Mouse (Mus musculus): Measurements from ENCODE around the gene Tlk2. TPM values are rescaled to one million over a fixed set of nuclear protein-coding genes. Genes with fewer than 3 reads are reported as not detected.
"Not testable (repeated sequence)": the region's sequence is repeated elsewhere in the genome, so short reads cannot be mapped to it uniquely, and the experiment has no call there.

Gene Tlk2
- 17.5 and 18.8 TPM in 2 replicates for polyA plus RNA-seq (2015; fragmentation: Nextera tagmentation; extraction: Ambion mirVana)

GRCm38 (mm10) chr11:105178516-105178915 lies at the start of gene Tlk2:
Gene Tlk2, plus strand, starts transcription at chr11:105178807.
- no peak for DNase-seq (ENCODE audit: low spot score)
- no peaks in the 10 kb centered on the region for H3K27me3 ChIP-seq (ENCODE audit: insufficient read depth, low read length)
- no peak for TF ChIP-seq CTCF (IDR thresholded peaks at IDR 0.05; ENCODE audit: low read depth)
- no peak within 1 kb of the TSS for H3K9ac ChIP-seq (ENCODE audit: low read depth, low read length)
- peak within 1 kb of the TSS; percentile 96 for H3K4me3 ChIP-seq (replicated peaks; ENCODE audit: low read depth, low read length)
- H3K4me1 ChIP-seq (replicated peaks; ENCODE audit: insufficient read depth, low read length) = peaks cover 9% of the 10 kb centered on the region
- H3K36me3 ChIP-seq (ENCODE audit: insufficient read depth, low read length) = no peaks in the 10 kb centered on the region
- no peaks in the 10 kb centered on the region for H3K9me3 ChIP-seq (replicated peaks; ENCODE audit: low read length)
- 35% methylated on average over 2 of the region's 2 CpGs for WGBS
- ATAC-seq (replicated peaks; ENCODE audit: low FRiP score, low read depth) = no peak
- peak within 1 kb of the TSS; percentile 90 for H3K4me2 ChIP-seq (ENCODE audit: low read length)
- H3K27ac ChIP-seq = peak within 1 kb of the TSS; percentile 98; the same call in 1 of the 2 replicates

GRCm38 (mm10) chr11:105135692-105136091 lies 42.9 kb upstream of the Tlk2 start:
- H3K4me2 ChIP-seq (ENCODE audit: low read length) = no peak overlapping the region
- TF ChIP-seq CTCF (IDR thresholded peaks at IDR 0.05; ENCODE audit: low read depth) = no peak
- H3K4me3 ChIP-seq (replicated peaks; ENCODE audit: low read depth, low read length) = no peak overlapping the region
- no peaks in the 10 kb centered on the region for H3K27me3 ChIP-seq (ENCODE audit: insufficient read depth, low read length)
- peaks cover 60% of the 10 kb centered on the region; the same call in 1 of the 2 replicates for H3K36me3 ChIP-seq (ENCODE audit: insufficient read depth, low read length)
- no peak for DNase-seq (ENCODE audit: low spot score)
- no peak overlapping the region for H3K9ac ChIP-seq (ENCODE audit: low read depth, low read length)
- H3K4me1 ChIP-seq (replicated peaks; ENCODE audit: insufficient read depth, low read length) = no peaks in the 10 kb centered on the region
- H3K9me3 ChIP-seq (replicated peaks; ENCODE audit: low read length) = no peaks in the 10 kb centered on the region
- no peak for ATAC-seq (replicated peaks; ENCODE audit: low FRiP score, low read depth)
- no peak overlapping the region for H3K27ac ChIP-seq
- WGBS = 90% methylated on average over 7 of the region's 7 CpGs

- not testable (repeated sequence) for H3K4me2 ChIP-seq (ENCODE audit: low read length); H3K4me3 ChIP-seq (replicated peaks; ENCODE audit: low read depth, low read length); ATAC-seq (replicated peaks; ENCODE audit: low FRiP score, low read depth); H3K27me3 ChIP-seq (ENCODE audit: insufficient read depth, low read length); H3K4me1 ChIP-seq (replicated peaks; ENCODE audit: insufficient read depth, low read length); H3K27ac ChIP-seq; DNase-seq (ENCODE audit: low spot score); H3K9me3 ChIP-seq (replicated peaks; ENCODE audit: low read length); H3K9ac ChIP-seq (ENCODE audit: low read depth, low read length)
- 89% methylated on average over 2 of the region's 2 CpGs for WGBS
- H3K36me3 ChIP-seq (ENCODE audit: insufficient read depth, low read length) = peaks cover 64% of the 10 kb centered on the region; the same call in 1 of the 2 replicates
These were observed 41.4 kb upstream of the Tlk2 start for GRCm38 (mm10) chr11:105137255-105137654.

- not testable (repeated sequence) for ATAC-seq (replicated peaks; ENCODE audit: low FRiP score, low read depth); H3K4me1 ChIP-seq (replicated peaks; ENCODE audit: insufficient read depth, low read length); H3K27me3 ChIP-seq (ENCODE audit: insufficient read depth, low read length); DNase-seq (ENCODE audit: low spot score); H3K4me3 ChIP-seq (replicated peaks; ENCODE audit: low read depth, low read length); H3K9ac ChIP-seq (ENCODE audit: low read depth, low read length); H3K27ac ChIP-seq; H3K9me3 ChIP-seq (replicated peaks; ENCODE audit: low read length); H3K4me2 ChIP-seq (ENCODE audit: low read length)
- WGBS = 91% methylated on average over 7 of the region's 8 CpGs
- peaks cover 42% of the 10 kb centered on the region; the same call in 1 of the 2 replicates for H3K36me3 ChIP-seq (ENCODE audit: insufficient read depth, low read length)
These were observed 38.1 kb upstream of the Tlk2 start for GRCm38 (mm10) chr11:105140512-105140911.

- Histone ChIP-seq H3K36me3 (ENCODE audit: insufficient read depth, low read length) (peaks cover 38% of the 10 kb centered on the region; the same call in 1 of the 2 replicates), H3K9me3 (replicated peaks; ENCODE audit: low read length) (no peaks in the 10 kb centered on the region), H3K4me2 (ENCODE audit: low read length) (no peak overlapping the region), H3K4me1 (replicated peaks; ENCODE audit: insufficient read depth, low read length) (no peaks in the 10 kb centered on the region), H3K27ac (no peak overlapping the region), H3K4me3 (replicated peaks; ENCODE audit: low read depth, low read length) (no peak overlapping the region), H3K27me3 (ENCODE audit: insufficient read depth, low read length) (no peaks in the 10 kb centered on the region), H3K9ac (ENCODE audit: low read depth, low read length) (no peak overlapping the region)
- WGBS = 60% methylated on average over 5 of the region's 5 CpGs
- DNase-seq (ENCODE audit: low spot score) = peak; percentile 59
- 0 out of 2 replicates have a peak, but pooled peaks have one; percentile 29 for ATAC-seq (replicated peaks; ENCODE audit: low FRiP score, low read depth)
- no peak for TF ChIP-seq CTCF (IDR thresholded peaks at IDR 0.05; ENCODE audit: low read depth)
These were observed 37.5 kb upstream of the Tlk2 start for GRCm38 (mm10) chr11:105141115-105141514.

GRCm38 (mm10) chr11:105143564-105143963 lies 35.0 kb upstream of the Tlk2 start:
- no peak overlapping the region for H3K4me2 ChIP-seq (ENCODE audit: low read length)
- no peaks in the 10 kb centered on the region for H3K9me3 ChIP-seq (replicated peaks; ENCODE audit: low read length)
- DNase-seq (ENCODE audit: low spot score) (no peak), ATAC-seq (replicated peaks; ENCODE audit: low FRiP score, low read depth) (no peak)
- no peak overlapping the region for H3K9ac ChIP-seq (ENCODE audit: low read depth, low read length)
- no peak overlapping the region for H3K4me3 ChIP-seq (replicated peaks; ENCODE audit: low read depth, low read length)
- no peak for TF ChIP-seq CTCF (IDR thresholded peaks at IDR 0.05; ENCODE audit: low read depth)
- H3K36me3 ChIP-seq (ENCODE audit: insufficient read depth, low read length) = peaks cover 19% of the 10 kb centered on the region; the same call in 1 of the 2 replicates
- H3K4me1 ChIP-seq (replicated peaks; ENCODE audit: insufficient read depth, low read length) = no peaks in the 10 kb centered on the region
- no peaks in the 10 kb centered on the region for H3K27me3 ChIP-seq (ENCODE audit: insufficient read depth, low read length)
- H3K27ac ChIP-seq = no peak overlapping the region

GRCm38 (mm10) chr11:105144084-105144483 lies 34.5 kb upstream of the Tlk2 start:
- H3K36me3 ChIP-seq (ENCODE audit: insufficient read depth, low read length) = peaks cover 15% of the 10 kb centered on the region; the same call in 1 of the 2 replicates
- no peak for TF ChIP-seq CTCF (IDR thresholded peaks at IDR 0.05; ENCODE audit: low read depth)
- DNase-seq (ENCODE audit: low spot score) (no peak), ATAC-seq (replicated peaks; ENCODE audit: low FRiP score, low read depth) (no peak)
- whole genome bisulfite sequencing = 87% methylated on average over 3 of the region's 3 CpGs
- H3K27ac ChIP-seq = no peak overlapping the region
- no peak overlapping the region for H3K4me2 ChIP-seq (ENCODE audit: low read length)
- H3K9ac ChIP-seq (ENCODE audit: low read depth, low read length) = no peak overlapping the region
- no peaks in the 10 kb centered on the region for H3K27me3 ChIP-seq (ENCODE audit: insufficient read depth, low read length)
- H3K4me1 ChIP-seq (replicated peaks; ENCODE audit: insufficient read depth, low read length) = no peaks in the 10 kb centered on the region
- H3K4me3 ChIP-seq (replicated peaks; ENCODE audit: low read depth, low read length) = no peak overlapping the region
- H3K9me3 ChIP-seq (replicated peaks; ENCODE audit: low read length) = no peaks in the 10 kb centered on the region

All from kidney, postnatal 0 days (tissue).